Mouse (Mus musculus) G1E (cell line): ENCODE measurements around the gene Mef2d. TPM values are rescaled to one million over a fixed set of nuclear protein-coding genes. Genes with fewer than 3 reads are reported as not detected.

ENCODE experiments used
- ATAC-seq: 2 replicates; pipeline ENCODE4 v1.8.0; 2016; ENCODE audit warnings: mild to moderate bottlenecking; ENCODE audit not compliant: insufficient number of reproducible peaks, poor library complexity, low FRiP score, severe bottlenecking; ENCODE audit errors: extremely low read depth
- DNase-seq: peaks from one replicate; pipeline ENCODE4 v3.0.0; 2012; ENCODE audit warnings: low spot score
- H3K27me3 ChIP-seq: 2 replicates; pipeline ENCODE4 v1.6.1; 2012; ENCODE audit warnings: mild to moderate bottlenecking, low read length, inconsistent platforms; ENCODE audit not compliant: insufficient read depth
- H3K36me3 ChIP-seq: replicated peaks from 2 replicates; pipeline ENCODE3; 2012; ENCODE audit warnings: mild to moderate bottlenecking, inconsistent platforms
- H3K4me1 ChIP-seq: 2 replicates; pipeline ENCODE4 v1.6.1; 2012; ENCODE audit warnings: low read depth, low read length, inconsistent platforms, mixed read lengths; ENCODE audit not compliant: insufficient read depth
- H3K4me3 ChIP-seq: 2 replicates; pipeline ENCODE4 v1.5.1; 2012; ENCODE audit warnings: low read depth, mild to moderate bottlenecking, inconsistent platforms, low read length, moderate library complexity, mixed read lengths
- H3K9me3 ChIP-seq: replicated peaks from 2 replicates; pipeline ENCODE4 v1.6.1; 2012; ENCODE audit warnings: inconsistent platforms
- CTCF ChIP-seq: IDR thresholded peaks from 2 replicates; pipeline ENCODE4 v1.5.1; 2012; ENCODE audit warnings: low read depth, low read length, inconsistent platforms, mixed read lengths
- GATA1 ChIP-seq: IDR thresholded peaks from 2 replicates; pipeline ENCODE4 v1.6.1; 2012; ENCODE audit warnings: borderline replicate concordance, low read length, inconsistent platforms, mixed read lengths
- GATA2 ChIP-seq: IDR thresholded peaks from 2 replicates; pipeline ENCODE4 v1.6.1; 2012; ENCODE audit warnings: low read depth, low read length, inconsistent platforms, borderline replicate concordance
- POLR2AphosphoS5 ChIP-seq: IDR thresholded peaks from 2 replicates; pipeline ENCODE4 v1.6.1; 2012; ENCODE audit warnings: low read depth, low read length, inconsistent platforms; ENCODE audit not compliant: insufficient replicate concordance
- TAL1 ChIP-seq: conservative IDR thresholded peaks from 2 replicates; pipeline ENCODE4 v1.6.1; 2012; ENCODE audit warnings: low read depth, low read length, inconsistent platforms, mixed read lengths
- polyA plus RNA-seq: library from polyadenylated mRNA; stranded (reverse); fragments of >175 nt; gene quantifications from 2 replicates; pipeline ENCODE4 v1.2.3, GENCODE M21; 2012
- total RNA-seq, 2 experiments: library from RNA; stranded (forward) in 1 of 2; stranded (reverse) in 1 of 2; fragments of 200-1000 nt in 1 of 2; fragments of >200 nt in 1 of 2; fragmentation: Nextera tagmentation in 1 of 2; gene quantifications; 2 replicates each; pipeline ENCODE4 v1.2.3; 2014 to 2017

The Mef2d gene
- total and polyA plus RNA-seq, 3 experiments = 15.4 to 133 (median 125) TPM

- Histone ChIP-seq H3K9me3 (no peaks in the 10 kb centered on the region), H3K36me3 (peaks cover 94% of the 10 kb centered on the region), H3K27me3 (no peaks in the 10 kb centered on the region), H3K4me3 (no peak overlapping the region), H3K4me1 (peaks cover 73% of the 10 kb centered on the region)
- ATAC-seq (no peak), DNase-seq (no peak)
- TF ChIP-seq GATA1 (no peak), GATA2 (no peak)
These were observed 11.3 kb downstream of the Mef2d start for GRCm38 (mm10) chr3:88153290-88154011.

GRCm38 (mm10) chr3:88154236-88154635 is 12.1 kb downstream of the Mef2d start:
- DNase-seq = no peak
- no peak for TF ChIP-seq CTCF
- no peak for TF ChIP-seq POLR2AphosphoS5
- TF ChIP-seq GATA1 = no peak
- no peak for TF ChIP-seq TAL1
- TF ChIP-seq GATA2 = no peak
- Histone ChIP-seq H3K4me1 (peaks cover 67% of the 10 kb centered on the region), H3K9me3 (no peaks in the 10 kb centered on the region), H3K4me3 (no peak overlapping the region), H3K36me3 (peaks cover 94% of the 10 kb centered on the region), H3K27me3 (no peaks in the 10 kb centered on the region)
- no peak for ATAC-seq

- no peak for TF ChIP-seq POLR2AphosphoS5
- TF ChIP-seq GATA2 = no peak
- no peak for TF ChIP-seq GATA1
- no peak for TF ChIP-seq TAL1
- TF ChIP-seq CTCF = no peak
- H3K9me3 ChIP-seq = no peaks in the 10 kb centered on the region
- no peaks in the 10 kb centered on the region for H3K27me3 ChIP-seq
- DNase-seq (no peak), ATAC-seq (no peak)
- no peak overlapping the region for H3K4me3 ChIP-seq
- peaks cover 95% of the 10 kb centered on the region for H3K36me3 ChIP-seq
- peaks cover 46% of the 10 kb centered on the region for H3K4me1 ChIP-seq
These were observed 14.6 kb downstream of the Mef2d start for GRCm38 (mm10) chr3:88156817-88157216.

- no peak overlapping the region for H3K4me3 ChIP-seq
- no peaks in the 10 kb centered on the region for H3K27me3 ChIP-seq
- ATAC-seq (no peak), DNase-seq (no peak)
- H3K4me1 ChIP-seq = peaks cover 38% of the 10 kb centered on the region
- H3K36me3 ChIP-seq = peaks cover 96% of the 10 kb centered on the region
- no peaks in the 10 kb centered on the region for H3K9me3 ChIP-seq
- TF ChIP-seq TAL1 (no peak), GATA2 (no peak), CTCF (no peak; the same call in 1 of the 2 replicates), POLR2AphosphoS5 (no peak), GATA1 (no peak)
These were observed 15.8 kb downstream of the Mef2d start for GRCm38 (mm10) chr3:88157771-88158597.

- TF ChIP-seq CTCF (no peak), GATA1 (no peak), POLR2AphosphoS5 (no peak), GATA2 (no peak), TAL1 (no peak)
- Histone ChIP-seq H3K9me3 (no peaks in the 10 kb centered on the region), H3K27me3 (no peaks in the 10 kb centered on the region), H3K4me1 (peaks cover 30% of the 10 kb centered on the region), H3K36me3 (peaks cover 97% of the 10 kb centered on the region), H3K4me3 (no peak overlapping the region)
- ATAC-seq (no peak), DNase-seq (no peak)
These were observed 16.8 kb downstream of the Mef2d start for GRCm38 (mm10) chr3:88158991-88159390.

GRCm38 (mm10) chr3:88160856-88161255 is 18.7 kb downstream of the Mef2d start:
- Histone ChIP-seq H3K4me3 (no peak overlapping the region), H3K36me3 (peaks cover 98% of the 10 kb centered on the region), H3K27me3 (no peaks in the 10 kb centered on the region), H3K4me1 (peaks cover 18% of the 10 kb centered on the region), H3K9me3 (no peaks in the 10 kb centered on the region)
- TF ChIP-seq GATA1 = no peak
- TF ChIP-seq POLR2AphosphoS5 = no peak
- TF ChIP-seq CTCF = no peak
- TF ChIP-seq GATA2 = no peak
- TF ChIP-seq TAL1 = no peak
- DNase-seq (no peak), ATAC-seq (no peak)
